Mouse (Mus musculus) olfactory bulb, adult 2 months (tissue): ENCODE measurements around the gene Nwd1.
"Not testable (repeated sequence)": the region's sequence is repeated elsewhere in the genome, so short reads cannot be mapped to it uniquely, and the experiment has no call there.

Source experiments
- CTCF ChIP-seq: fragments of 200-500 bp; IDR thresholded peaks from 2 replicates; pipeline ENCODE4 v1.5.1; 2012; ENCODE audit warnings: low read depth, mild to moderate bottlenecking, low read length, moderate library complexity; ENCODE audit not compliant: insufficient read depth
- POLR2A ChIP-seq: fragments of 200-500 bp; IDR thresholded peaks from 2 replicates; pipeline ENCODE4 v1.6.1; 2012; ENCODE audit warnings: mild to moderate bottlenecking, low read depth, low read length, moderate library complexity; ENCODE audit not compliant: insufficient read depth

DNA sequence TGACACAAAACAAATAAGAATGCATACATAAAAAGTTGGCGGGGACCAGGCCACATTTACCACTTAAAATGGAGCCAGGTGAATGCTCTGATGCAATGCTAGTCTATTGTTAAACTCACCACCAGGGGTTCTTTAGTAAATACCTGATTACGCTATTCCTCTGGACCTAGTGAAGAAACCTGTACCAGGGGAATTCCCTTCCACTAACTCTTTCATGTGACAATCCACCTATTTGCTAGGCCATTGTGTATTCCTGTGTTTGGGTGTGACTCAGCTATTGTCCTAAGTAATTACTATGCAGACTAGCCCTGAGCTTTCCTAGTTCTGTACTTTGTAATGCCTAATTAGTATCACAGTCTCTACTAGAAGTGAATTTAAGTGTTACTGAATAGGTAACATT is 30.3 kb downstream of the Nwd1 start:
- not testable (repeated sequence) for TF ChIP-seq CTCF, POLR2A
